Mouse (Mus musculus): ENCODE measurements around the gene Sh2d7.

- TF ChIP-seq CTCF (IDR thresholded peaks at IDR 0.05; ENCODE audit: low read depth): no peak
- no peak for TF ChIP-seq EP300 (IDR thresholded peaks at IDR 0.05; ENCODE audit: low read depth)
Measured at GRCm38 (mm10) chr9:54537030-54537429, 1.8 kb upstream of the Sh2d7 start.

Measured in heart, postnatal 0 days (tissue).